Mouse (Mus musculus) kidney, postnatal 14 days (tissue): Measurements from ENCODE around the gene Uggt2.

ENCODE experiments used
- DNase-seq: peaks from one replicate; pipeline ENCODE4 v3.0.0; 2022; ENCODE audit warnings: mixed read lengths

Uggt2 gene

GRCm38 (mm10) chr14:119027675-119028253 is 71.5 kb downstream of the Uggt2 start:
- no peak for DNase-seq

GRCm38 (mm10) chr14:119027130-119027529 is 72.1 kb downstream of the Uggt2 start:
- peak; percentile 74 for DNase-seq

- DNase-seq: no peak
Observed at GRCm38 (mm10) chr14:119025889-119026288, 73.3 kb downstream of the Uggt2 start.

- DNase-seq: no peak
Observed at GRCm38 (mm10) chr14:119013549-119013948, 85.7 kb downstream of the Uggt2 start.

- peak; percentile 58 for DNase-seq
Observed at GRCm38 (mm10) chr14:119012607-119013431, 86.4 kb downstream of the Uggt2 start.

- no peak for DNase-seq
Observed at GRCm38 (mm10) chr14:119009531-119009930, 89.7 kb downstream of the Uggt2 start.

GRCm38 (mm10) chr14:119008031-119008590 is 91.1 kb downstream of the Uggt2 start:
- DNase-seq: no peak

GRCm38 (mm10) chr14:119007103-119007951 is 91.9 kb downstream of the Uggt2 start:
- DNase-seq: peak; percentile 98

- DNase-seq: no peak
Observed at GRCm38 (mm10) chr14:119006441-119007102, 92.7 kb downstream of the Uggt2 start.

- no peak for DNase-seq
Observed at GRCm38 (mm10) chr14:119005834-119006233, 93.4 kb downstream of the Uggt2 start.

GRCm38 (mm10) chr14:119003320-119003719 is 95.9 kb downstream of the Uggt2 start:
- DNase-seq: peak; percentile 46

- no peak for DNase-seq
Observed at GRCm38 (mm10) chr14:118995226-118995925, 103.9 kb downstream of the Uggt2 start.

- no peak for DNase-seq
Observed at GRCm38 (mm10) chr14:118987523-118988496, 111.4 kb downstream of the Uggt2 start.

- DNase-seq: peak; percentile 77
Observed at GRCm38 (mm10) chr14:118986653-118987522, 112.3 kb downstream of the Uggt2 start.

GRCm38 (mm10) chr14:118984161-118984560 is 115.1 kb downstream of the Uggt2 start:
- DNase-seq: no peak

- DNase-seq: no peak
Observed at GRCm38 (mm10) chr14:118983396-118983795, 115.8 kb downstream of the Uggt2 start.

GRCm38 (mm10) chr14:118982429-118983045 is 116.7 kb downstream of the Uggt2 start:
- DNase-seq: peak; percentile 38

- DNase-seq: peak; percentile 27
Observed at GRCm38 (mm10) chr14:118981711-118982428, 117.4 kb downstream of the Uggt2 start.
